In genomic region chr7:19473875-19474443, GRCm38 (mm10) we compare ENCODE assay signal across 9 mouse cellular contexts. TPM values are rescaled to one million over a fixed set of nuclear protein-coding genes. Genes with fewer than 3 reads are reported as not detected.
DNase-seq lines count a peak whose midpoint lies in the region; ATAC-seq and TF ChIP-seq lines count a peak whose summit lies in the region.
"Had no signal": no experiment of that assay in that cellular context is flagged by ENCODE, and none has a peak within 500 bp of the region (broad histone marks: within the 10 kb centered on the region; RNA-seq: fewer than 3 reads in every experiment).

No protein-coding gene starts in this region.

- H3K27me3 ChIP-seq in C2C12 (ENCODE audit: control insufficient read depth, insufficient read depth, insufficient read length), result peaks cover 75% of the 10 kb centered on the region
- peaks cover 72% of the 10 kb centered on the region for H3K27me3 ChIP-seq in forebrain, embryonic 15.5 days
- peaks cover 65% of the 10 kb centered on the region for H3K27me3 ChIP-seq in heart, postnatal 0 days (ENCODE audit: control insufficient read depth, insufficient read depth, low read length)
- peaks cover 35% of the 10 kb centered on the region for H3K27me3 ChIP-seq in liver, embryonic 16.5 days (ENCODE audit: control insufficient read depth, insufficient read depth, low read depth, low read length)
- H3K27me3 ChIP-seq in neural tube, embryonic 14.5 days (ENCODE audit: control insufficient read depth, insufficient read depth, low read length), result peaks cover 31% of the 10 kb centered on the region
- no peaks in the 10 kb centered on the region for H3K27me3 ChIP-seq in testis, adult 2 months (ENCODE audit: control insufficient read depth, insufficient read depth, low read length)

- no peaks in the 10 kb centered on the region for H3K36me3 ChIP-seq in C2C12 (ENCODE audit: control insufficient read depth, insufficient read depth)
- no peaks in the 10 kb centered on the region for H3K36me3 ChIP-seq in forebrain, embryonic 15.5 days
- H3K36me3 ChIP-seq in heart, postnatal 0 days (replicated peaks; ENCODE audit: control insufficient read depth, insufficient read depth, low read length), result no peaks in the 10 kb centered on the region
- no peaks in the 10 kb centered on the region for H3K36me3 ChIP-seq in liver, embryonic 16.5 days (ENCODE audit: control insufficient read depth, insufficient read depth)
- no peaks in the 10 kb centered on the region for H3K36me3 ChIP-seq in neural tube, embryonic 14.5 days (ENCODE audit: control insufficient read depth, insufficient read depth, low read length)
- no peaks in the 10 kb centered on the region for H3K36me3 ChIP-seq in testis, adult 2 months (ENCODE audit: control insufficient read depth, insufficient read depth, low read length)
- H3K36me3 ChIP-seq: G1E had no signal

- H3K4me2 ChIP-seq in forebrain, embryonic 15.5 days (replicated peaks), result peak overlapping the region; percentile 83
- H3K4me2 ChIP-seq in heart, postnatal 0 days (ENCODE audit: low read depth, low read length), result peak overlapping the region; percentile 89
- H3K4me2 ChIP-seq in liver, embryonic 16.5 days (ENCODE audit: low read depth, low read length), result peak overlapping the region; percentile 62
- peak overlapping the region; percentile 73 for H3K4me2 ChIP-seq in neural tube, embryonic 14.5 days (ENCODE audit: low read depth, low read length)

- H3K9ac ChIP-seq in forebrain, embryonic 15.5 days (replicated peaks), result peak overlapping the region; percentile 64
- H3K9ac ChIP-seq in heart, postnatal 0 days (replicated peaks; ENCODE audit: low read depth, low read length), result peak overlapping the region; percentile 46
- H3K9ac ChIP-seq in liver, embryonic 16.5 days (ENCODE audit: low read depth, low read length), result peak overlapping the region; percentile 2; the same call in 1 of the 2 replicates
- H3K9ac ChIP-seq in neural tube, embryonic 14.5 days (replicated peaks; ENCODE audit: low read depth, low read length), result peak overlapping the region; percentile 67

- no peaks in the 10 kb centered on the region for H3K79me3 ChIP-seq in C2C12 (ENCODE audit: low read depth)

- DNase-seq in heart, postnatal 0 days (ENCODE audit: low spot score), result peak; percentile 72
- peak; percentile 84 to 91 for DNase-seq in kidney, postnatal 4 days

- TF ChIP-seq POLR2A in testis, adult 2 months (IDR thresholded peaks at IDR 0.05; ENCODE audit: control insufficient read depth, low read depth, low read length), result no peak; the same call in 1 of the 2 replicates

- H3K4me3 ChIP-seq in C2C12 (ENCODE audit: insufficient read depth, poor library complexity, severe bottlenecking), result no peak overlapping the region
- peak overlapping the region; percentile 58 for H3K4me3 ChIP-seq in forebrain, embryonic 15.5 days
- peak overlapping the region; percentile 52 for H3K4me3 ChIP-seq in heart, postnatal 0 days (ENCODE audit: low read depth, low read length)
- peak overlapping the region; percentile 50 for H3K4me3 ChIP-seq in liver, embryonic 16.5 days (ENCODE audit: low read depth, low read length)
- peak overlapping the region; percentile 46 for H3K4me3 ChIP-seq in neural tube, embryonic 14.5 days (ENCODE audit: low read depth, low read length)
- H3K4me3 ChIP-seq in testis, adult 2 months (ENCODE audit: control insufficient read depth, low read depth, low read length), result peak overlapping the region; percentile 85

- no peak for TF ChIP-seq EP300 in heart, postnatal 0 days (IDR thresholded peaks at IDR 0.05; ENCODE audit: low read depth)

- peak overlapping the region; percentile 72 for H3K27ac ChIP-seq in forebrain, embryonic 15.5 days (replicated peaks)
- H3K27ac ChIP-seq in heart, postnatal 0 days (ENCODE audit: low read depth), result peak overlapping the region; percentile 59
- no peak overlapping the region for H3K27ac ChIP-seq in liver, embryonic 16.5 days (ENCODE audit: low read length)
- peak overlapping the region; percentile 81 for H3K27ac ChIP-seq in neural tube, embryonic 14.5 days (ENCODE audit: low read depth, low read length)
- H3K27ac ChIP-seq in testis, adult 2 months (ENCODE audit: control insufficient read depth, insufficient read depth, low read depth, low read length), result 0 out of 2 replicates have a peak overlapping the region, but pooled peaks have one; percentile 3

- peaks cover 11% of the 10 kb centered on the region; the same call in 1 of the 2 replicates for H3K4me1 ChIP-seq in forebrain, embryonic 15.5 days
- H3K4me1 ChIP-seq in heart, postnatal 0 days (ENCODE audit: control insufficient read depth, insufficient read depth), result no peaks in the 10 kb centered on the region
- peaks cover 3% of the 10 kb centered on the region; the same call in 1 of the 2 replicates for H3K4me1 ChIP-seq in liver, embryonic 16.5 days (ENCODE audit: control insufficient read depth, low read depth, low read length)
- H3K4me1 ChIP-seq in neural tube, embryonic 14.5 days (ENCODE audit: control insufficient read depth, insufficient read depth, low read length), result no peaks in the 10 kb centered on the region
- peaks cover 22% of the 10 kb centered on the region for H3K4me1 ChIP-seq in testis, adult 2 months (ENCODE audit: control insufficient read depth, insufficient read depth, low read length)

- H3K9me3 ChIP-seq in forebrain, embryonic 15.5 days, result no peaks in the 10 kb centered on the region
- H3K9me3 ChIP-seq in heart, postnatal 0 days (replicated peaks; ENCODE audit: control insufficient read depth, low read length), result no peaks in the 10 kb centered on the region
- H3K9me3 ChIP-seq in liver, embryonic 16.5 days (replicated peaks; ENCODE audit: control insufficient read depth, low read length), result no peaks in the 10 kb centered on the region
- H3K9me3 ChIP-seq in neural tube, embryonic 14.5 days (ENCODE audit: control insufficient read depth, low read length), result no peaks in the 10 kb centered on the region

- H3ac ChIP-seq in C2C12 (ENCODE audit: control insufficient read depth, insufficient read length, low read depth), result peak overlapping the region; percentile 23

- H3K79me2 ChIP-seq in C2C12 (ENCODE audit: control insufficient read depth, insufficient read depth), result no peaks in the 10 kb centered on the region

- WGBS in forebrain, embryonic 15.5 days, result under 1% methylated on average over 76 of the region's 89 CpGs
- WGBS in heart, postnatal 0 days, result under 1% methylated on average over 61 of the region's 89 CpGs
- WGBS in liver, embryonic 16.5 days (ENCODE audit: insufficient replicate concordance), result under 1% methylated on average over 63 of the region's 89 CpGs
- WGBS in neural tube, embryonic 14.5 days, result 1% methylated on average over 64 of the region's 89 CpGs

- TF ChIP-seq CTCF in C2C12 (IDR thresholded peaks at IDR 0.05; ENCODE audit: control insufficient read depth, insufficient read depth, insufficient read length), result no peak
- no peak for TF ChIP-seq CTCF in heart, postnatal 0 days (IDR thresholded peaks at IDR 0.05; ENCODE audit: low read depth)
- no peak for TF ChIP-seq CTCF in testis, adult 2 months (IDR thresholded peaks at IDR 0.05; ENCODE audit: control insufficient read depth, insufficient read depth, insufficient replicate concordance, low read depth, low read length)

- ATAC-seq in cerebellum, adult (ENCODE audit: insufficient number of reproducible peaks, low FRiP score, low TSS enrichment), result peak; percentile 75; the same call in 1 of the 2 replicates
- ATAC-seq in forebrain, embryonic 15.5 days (replicated peaks), result peak; percentile 89
- ATAC-seq in heart, postnatal 0 days (ENCODE audit: insufficient read depth, low read depth), result peak; percentile 81
- ATAC-seq in liver, embryonic 16.5 days (ENCODE audit: low read depth), result peak; percentile 52
- ATAC-seq in neural tube, embryonic 14.5 days (ENCODE audit: low read depth), result peak; percentile 92

RNA-seq across cellular contexts. Expression of gene Exoc3l2, which starts 10.8 kb away (rescaled TPM):
- polyA plus RNA-seq in C2C12 (2012; fragmentation: generic; extraction: Trizol), result 0.01 TPM
- 0.17 and 0.29 TPM in 2 replicates for polyA plus RNA-seq in forebrain, embryonic 15.5 days (2015; fragmentation: Nextera tagmentation; extraction: Ambion mirVana)
- 1.9 and 3.5 TPM in 2 replicates for total RNA-seq in heart, postnatal 0 days (2014; rRNA removed; ENCODE audit: low replicate concordance)
- polyA plus RNA-seq in heart, postnatal 0 days (2015; fragmentation: Nextera tagmentation; extraction: Ambion mirVana), result 0.49 and 0.62 TPM in 2 replicates
- polyA plus RNA-seq in liver, embryonic 16.5 days (2015; fragmentation: Nextera tagmentation; extraction: Ambion mirVana), result 0.54 and 0.55 TPM in 2 replicates
- polyA plus RNA-seq in neural tube, embryonic 14.5 days (2014; fragmentation: Nextera tagmentation; extraction: Ambion mirVana), result 0.71 TPM in 2 replicates
- 26.1 and 27.2 TPM in 2 replicates for polyA plus RNA-seq in testis, adult 2 months (2012; rRNA removed)
- total RNA-seq: G1E had no signal

RNA-seq across cellular contexts. Expression of gene Mark4, which starts 15.3 kb away (rescaled TPM):
- 12.9 TPM for polyA plus RNA-seq in C2C12 (2012; fragmentation: generic; extraction: Trizol)
- polyA plus RNA-seq in forebrain, embryonic 15.5 days (2015; fragmentation: Nextera tagmentation; extraction: Ambion mirVana), result 18.3 and 18.8 TPM in 2 replicates
- total RNA-seq in heart, postnatal 0 days (2014; rRNA removed; ENCODE audit: low replicate concordance), result 16.0 and 26.4 TPM in 2 replicates
- 5.5 and 5.6 TPM in 2 replicates for polyA plus RNA-seq in heart, postnatal 0 days (2015; fragmentation: Nextera tagmentation; extraction: Ambion mirVana)
- polyA plus RNA-seq in liver, embryonic 16.5 days (2015; fragmentation: Nextera tagmentation; extraction: Ambion mirVana), result 0.99 and 1.3 TPM in 2 replicates
- polyA plus RNA-seq in neural tube, embryonic 14.5 days (2014; fragmentation: Nextera tagmentation; extraction: Ambion mirVana), result 17.0 and 19.2 TPM in 2 replicates
- 13.2 and 14.1 TPM in 2 replicates for polyA plus RNA-seq in testis, adult 2 months (2012; rRNA removed)

RNA-seq across cellular contexts. Expression of gene Bloc1s3, which starts 34.2 kb away (rescaled TPM):
- 4.8 TPM for polyA plus RNA-seq in C2C12 (2012; fragmentation: generic; extraction: Trizol)
- 4.9 and 5.4 TPM in 2 replicates for polyA plus RNA-seq in forebrain, embryonic 15.5 days (2015; fragmentation: Nextera tagmentation; extraction: Ambion mirVana)
- total RNA-seq in heart, postnatal 0 days (2014; rRNA removed; ENCODE audit: low replicate concordance), result 9.3 and 11.9 TPM in 2 replicates
- 1.2 TPM in 2 replicates for polyA plus RNA-seq in heart, postnatal 0 days (2015; fragmentation: Nextera tagmentation; extraction: Ambion mirVana)
- 0.65 and 0.72 TPM in 2 replicates for polyA plus RNA-seq in liver, embryonic 16.5 days (2015; fragmentation: Nextera tagmentation; extraction: Ambion mirVana)
- polyA plus RNA-seq in neural tube, embryonic 14.5 days (2014; fragmentation: Nextera tagmentation; extraction: Ambion mirVana), result 2.8 and 3.2 TPM in 2 replicates
- 3.0 and 3.7 TPM in 2 replicates for polyA plus RNA-seq in testis, adult 2 months (2012; rRNA removed)

RNA-seq across cellular contexts. Expression of gene Trappc6a, which starts 34.2 kb away (rescaled TPM):
- polyA plus RNA-seq in C2C12 (2012; fragmentation: generic; extraction: Trizol), result 23.2 TPM
- polyA plus RNA-seq in forebrain, embryonic 15.5 days (2015; fragmentation: Nextera tagmentation; extraction: Ambion mirVana), result 35.3 and 43.0 TPM in 2 replicates
- total RNA-seq in heart, postnatal 0 days (2014; rRNA removed; ENCODE audit: low replicate concordance), result 65.1 and 84.9 TPM in 2 replicates
- polyA plus RNA-seq in heart, postnatal 0 days (2015; fragmentation: Nextera tagmentation; extraction: Ambion mirVana), result 79.5 and 83.3 TPM in 2 replicates
- polyA plus RNA-seq in liver, embryonic 16.5 days (2015; fragmentation: Nextera tagmentation; extraction: Ambion mirVana), result 37.2 and 37.4 TPM in 2 replicates
- 31.7 and 33.8 TPM in 2 replicates for polyA plus RNA-seq in neural tube, embryonic 14.5 days (2014; fragmentation: Nextera tagmentation; extraction: Ambion mirVana)
- 61.1 and 62.1 TPM in 2 replicates for polyA plus RNA-seq in testis, adult 2 months (2012; rRNA removed)

RNA-seq across cellular contexts. Expression of gene Nkpd1, which starts 43.7 kb away (rescaled TPM):
- polyA plus RNA-seq in C2C12 (2012; fragmentation: generic; extraction: Trizol), result 0.11 TPM
- polyA plus RNA-seq in forebrain, embryonic 15.5 days (2015; fragmentation: Nextera tagmentation; extraction: Ambion mirVana), result 0.66 and 0.75 TPM in 2 replicates
- not detected in 2 replicates for total RNA-seq in heart, postnatal 0 days (2014; rRNA removed; ENCODE audit: low replicate concordance)
- polyA plus RNA-seq in heart, postnatal 0 days (2015; fragmentation: Nextera tagmentation; extraction: Ambion mirVana), result not detected in 2 replicates
- not detected in 2 replicates for polyA plus RNA-seq in liver, embryonic 16.5 days (2015; fragmentation: Nextera tagmentation; extraction: Ambion mirVana)
- polyA plus RNA-seq in neural tube, embryonic 14.5 days (2014; fragmentation: Nextera tagmentation; extraction: Ambion mirVana), result 0.52 and 1.2 TPM in 2 replicates
- polyA plus RNA-seq in testis, adult 2 months (2012; rRNA removed), result 5.6 and 6.9 TPM in 2 replicates

Comparison
In these comparisons a context has a peak if more than half of its experiments do, and no peak if none do; other contexts are left out.
1. H3K9ac ChIP-seq: peak in every context shown above with its lines; median percentile 67 in neural tube, embryonic 14.5 days; 64 in forebrain, embryonic 15.5 days; 46 in heart, postnatal 0 days; 2 in liver, embryonic 16.5 days.
2. RNA of gene Exoc3l2, which starts 10.8 kb away (polyA plus RNA-seq): 26.1 to 27.2 TPM in testis, adult 2 months; 0.71 TPM in neural tube, embryonic 14.5 days, 0.54 to 0.55 TPM in liver, embryonic 16.5 days, 0.49 to 0.62 TPM in heart, postnatal 0 days, 0.17 to 0.29 TPM in forebrain, embryonic 15.5 days and 0.01 TPM in C2C12 (single experiment); every median in the first group is over 10 times any median in the second.
3. Peak in every context shown above with its lines, with median percentiles within 50 percentile points of each other: ATAC-seq and H3K4me2 ChIP-seq.